Mouse (Mus musculus) induced T-regulatory cell, adult 2 months (primary cell): Measurements from ENCODE around the gene Fam161a.
"Not testable (repeated sequence)": the region's sequence is repeated elsewhere in the genome, so short reads cannot be mapped to it uniquely, and the experiment has no call there.

ENCODE experiments used
- DNase-seq: peaks from one replicate; pipeline ENCODE4 v3.0.0-alpha.2; 2012; ENCODE audit warnings: low read depth

Fam161a gene

DNA sequence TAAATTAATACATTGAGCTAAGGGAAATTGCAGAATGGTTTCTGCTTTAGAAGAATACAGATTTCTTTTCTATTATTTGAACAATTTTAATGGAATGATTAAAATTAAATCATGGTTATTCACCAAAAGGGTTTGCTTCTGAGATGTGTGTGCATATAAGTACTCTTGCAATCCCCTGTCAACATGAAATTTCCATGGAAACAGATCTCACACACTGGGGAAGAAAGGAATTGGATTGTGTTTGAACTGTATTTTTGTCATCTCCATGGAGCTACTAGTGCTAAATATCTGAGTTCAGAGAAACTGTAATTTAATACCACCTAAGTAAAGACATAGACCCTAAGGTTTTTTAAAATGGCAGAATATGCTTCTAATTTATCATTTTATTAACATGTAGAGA lies 42.3 kb downstream of the Fam161a start:
- no peak for DNase-seq

DNA sequence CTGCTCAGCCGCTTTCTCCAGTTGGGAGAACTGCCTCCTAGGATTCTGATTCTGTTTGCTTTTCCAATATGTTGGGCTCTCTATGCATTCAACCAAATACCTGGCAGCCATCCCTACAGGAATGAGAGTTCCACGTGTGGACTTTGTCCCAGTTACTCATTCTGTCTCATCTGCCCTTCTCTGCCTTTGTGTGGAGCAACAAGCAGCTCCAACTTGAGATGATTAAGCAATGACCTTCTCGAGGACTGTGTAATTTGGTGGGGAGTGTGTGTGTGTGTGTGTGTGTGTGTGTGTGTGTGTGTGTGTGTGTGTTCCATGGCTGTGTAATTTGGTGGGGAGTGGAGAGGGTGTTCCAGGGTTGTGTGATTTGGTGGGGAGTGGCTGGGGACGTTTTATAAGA lies 45.0 kb downstream of the Fam161a start:
- no peak for DNase-seq

DNA sequence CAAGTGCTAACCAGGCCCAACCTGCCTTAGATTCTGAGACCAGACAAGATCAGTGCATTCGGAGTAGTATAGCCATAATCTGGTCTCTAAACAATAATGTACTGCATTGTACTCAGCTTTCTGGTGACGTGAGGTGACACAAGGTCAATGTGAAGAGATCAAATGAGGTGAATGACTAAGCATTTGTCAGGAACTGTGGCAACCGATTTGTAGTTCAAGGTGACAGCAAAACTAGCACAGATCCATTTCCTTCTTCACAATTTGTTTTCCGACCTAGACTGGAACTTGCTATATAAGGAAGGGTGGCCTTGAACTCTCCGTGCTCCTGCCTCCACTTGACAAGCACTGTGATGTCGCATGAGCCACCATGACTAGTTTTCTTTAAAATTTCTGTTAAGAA lies 55.8 kb downstream of the Fam161a start:
- no peak for DNase-seq

DNA sequence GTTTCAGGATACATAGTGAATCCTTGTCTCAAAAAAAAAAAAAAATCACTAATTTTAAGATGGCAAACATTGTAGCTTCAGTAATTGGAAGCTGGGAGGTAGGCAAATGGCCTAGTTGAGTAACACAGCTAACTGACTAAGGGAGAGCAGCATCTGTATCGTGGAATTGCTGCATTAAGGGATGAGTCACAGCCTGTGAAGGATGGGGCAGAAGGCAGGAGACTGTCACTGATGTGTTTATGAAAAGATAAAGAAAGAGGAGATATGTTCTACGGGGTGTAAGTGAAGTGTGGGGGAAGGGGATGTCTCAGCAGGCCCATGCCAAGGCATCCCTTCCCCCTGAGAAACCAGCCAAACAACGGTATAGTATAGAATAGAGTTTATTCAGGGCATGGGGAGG lies 56.5 kb downstream of the Fam161a start:
- no peak for DNase-seq

DNA sequence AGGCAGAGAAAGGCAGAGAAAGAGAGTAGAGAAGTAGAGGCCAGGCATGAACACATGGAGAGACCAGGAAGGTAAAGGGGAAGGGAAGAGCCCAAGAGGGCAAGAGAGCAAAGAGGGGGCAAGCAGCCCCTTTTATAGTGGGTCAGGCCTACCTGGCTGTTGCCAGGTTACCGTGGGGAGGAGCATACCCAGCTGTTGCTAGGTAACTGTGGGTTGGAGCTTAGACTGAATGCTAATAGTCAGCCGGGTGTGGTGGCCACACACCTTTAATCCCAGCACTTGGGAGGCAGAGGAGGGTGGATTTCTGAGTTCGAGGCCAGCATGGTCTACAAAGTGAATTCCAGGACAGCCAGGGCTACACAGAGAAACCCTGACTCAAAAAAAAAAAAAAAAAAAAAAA lies 56.9 kb downstream of the Fam161a start:
- not testable (repeated sequence) for DNase-seq

DNA sequence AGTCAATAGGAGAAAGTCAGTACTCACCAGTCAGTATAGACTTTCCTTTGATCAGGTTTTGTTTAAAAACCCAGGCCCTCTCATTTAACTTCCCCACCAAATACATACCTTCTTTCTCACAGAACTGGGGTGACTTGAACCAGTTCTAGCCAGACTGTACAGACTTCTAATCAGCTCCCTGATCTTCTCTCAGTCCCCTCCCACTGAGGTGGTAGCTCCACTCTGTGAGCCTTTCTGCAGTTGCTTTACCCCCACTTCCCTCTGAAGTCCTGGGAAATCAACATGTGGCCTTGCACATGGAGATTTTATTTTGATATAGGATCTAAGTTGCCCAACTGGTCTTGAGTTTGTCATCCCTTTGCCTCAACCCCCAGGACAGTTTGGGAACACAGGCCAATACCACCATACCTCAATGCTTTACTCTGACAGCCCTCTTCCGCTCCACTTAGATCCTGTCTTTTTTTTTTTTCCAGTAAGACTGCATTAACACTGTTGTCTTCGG lies 57.9 kb downstream of the Fam161a start:
- DNase-seq = no peak

DNA sequence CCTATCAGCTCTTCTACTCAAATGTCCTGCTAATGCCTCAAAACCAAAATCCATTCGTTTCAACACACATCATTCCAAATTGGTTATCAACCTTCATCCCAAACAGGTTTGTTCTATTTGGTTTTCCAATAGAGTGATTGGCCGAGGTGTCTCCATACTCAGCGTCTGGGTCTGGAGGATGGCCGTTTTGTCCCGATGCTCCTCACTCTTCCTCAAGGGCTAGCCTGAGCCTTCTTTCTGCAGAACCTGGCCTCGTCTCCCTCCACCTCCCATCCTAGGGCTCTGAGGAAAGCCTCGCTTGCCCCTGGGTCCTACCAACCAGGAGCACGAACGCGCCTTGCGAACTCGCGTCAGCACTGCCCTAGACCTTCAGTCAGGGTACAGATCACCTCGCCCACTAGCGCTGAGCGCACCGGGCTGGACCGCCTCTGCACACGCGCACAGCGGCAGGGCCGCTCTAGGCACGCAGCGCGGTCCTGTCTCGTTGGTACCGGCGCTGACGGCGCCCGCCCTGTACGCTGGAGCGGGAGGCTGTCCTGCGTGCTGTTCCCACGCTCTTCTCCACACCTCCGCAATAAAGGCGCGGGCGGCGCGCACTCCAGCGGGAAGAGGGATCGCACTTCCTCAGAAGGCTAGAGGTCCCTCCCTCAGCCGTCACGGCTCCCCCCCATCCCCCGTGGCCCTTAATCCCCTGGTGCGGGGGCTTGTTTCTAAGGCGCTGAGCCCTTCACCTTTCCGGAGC lies 60.2 kb downstream of the Fam161a start:
- DNase-seq = peak; percentile 80

DNA sequence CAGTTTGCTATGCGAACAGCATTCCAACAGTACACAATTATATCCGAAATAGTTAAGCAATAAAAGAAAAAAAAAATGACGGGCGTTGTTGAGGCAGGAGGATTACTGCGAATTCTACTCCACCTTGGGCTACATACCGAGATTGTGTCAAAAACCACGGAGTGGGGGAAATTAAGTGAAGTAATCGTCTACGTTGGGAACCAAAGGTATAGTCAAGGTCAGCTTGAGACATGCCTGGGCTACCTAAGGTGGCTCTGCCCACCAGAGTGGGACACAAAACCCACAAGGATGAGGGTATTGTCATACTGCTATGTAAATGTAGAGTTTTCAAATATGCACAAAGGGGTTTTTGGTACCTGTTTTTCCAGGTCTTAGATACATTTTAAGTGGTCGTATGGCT lies 60.9 kb downstream of the Fam161a start:
- peak; percentile 3 for DNase-seq

DNA sequence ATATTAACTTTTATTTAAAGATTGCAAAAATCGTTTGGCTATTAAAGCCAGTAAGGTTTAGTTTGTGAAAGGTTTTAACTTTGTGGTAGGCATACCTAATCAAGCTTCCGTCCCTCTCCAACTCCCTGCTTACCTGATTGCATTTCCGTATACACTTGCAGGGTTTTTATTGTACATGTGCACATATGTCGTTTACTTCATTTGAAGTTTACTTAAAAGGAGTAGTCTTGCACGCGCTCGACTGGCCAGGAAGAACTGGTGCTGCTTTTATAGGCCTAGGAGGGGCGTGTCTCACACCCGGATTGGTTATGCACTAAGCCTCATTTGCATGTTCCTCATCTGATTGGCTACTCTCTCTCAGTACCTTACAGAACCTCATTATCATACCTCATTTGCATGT lies 61.7 kb downstream of the Fam161a start:
- not testable (repeated sequence) for DNase-seq

DNA sequence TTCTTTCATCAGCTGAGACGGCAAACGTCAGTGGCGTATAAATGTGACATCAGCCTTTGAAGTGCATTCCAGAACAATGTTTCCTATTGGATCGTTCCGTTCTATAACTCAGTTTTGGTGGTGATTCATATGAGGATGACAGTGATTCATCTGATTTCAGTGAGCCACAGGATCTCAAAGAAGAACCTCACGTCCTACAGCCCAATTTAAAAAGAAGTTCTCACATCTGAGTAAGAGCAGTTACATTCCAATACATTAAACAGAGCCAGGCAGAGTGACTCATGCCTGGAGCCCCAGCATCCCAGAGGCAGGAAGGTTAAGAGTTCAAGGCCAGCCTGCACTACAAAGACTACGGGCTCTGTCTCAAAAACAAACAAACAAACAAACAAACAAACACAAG lies 67.5 kb downstream of the Fam161a start:
- DNase-seq = no peak

DNA sequence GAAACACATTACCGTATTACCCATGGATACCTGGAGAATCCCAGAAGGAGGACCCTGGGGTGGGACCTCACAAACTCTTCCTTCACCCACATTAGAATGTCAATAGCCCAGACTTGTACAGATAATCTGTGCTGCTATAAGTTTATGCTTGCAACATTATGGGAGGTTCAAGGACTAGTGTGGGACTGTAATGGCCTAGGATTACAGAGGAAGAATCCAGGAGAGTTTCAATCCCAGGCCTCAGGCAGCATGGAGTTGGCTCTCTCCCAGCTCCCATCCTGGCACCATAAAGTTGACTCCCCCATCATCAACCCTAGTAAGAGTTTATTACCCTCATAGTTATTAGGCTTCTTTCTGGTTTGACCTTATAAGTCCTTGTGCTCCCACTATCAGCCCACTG lies 71.2 kb downstream of the Fam161a start:
- DNase-seq = no peak
